Mouse (Mus musculus): ENCODE data around the gene Zfp280d. TPM values are rescaled to one million over a fixed set of nuclear protein-coding genes. Genes with fewer than 3 reads are reported as not detected.

Gene Zfp280d
- 10 to 100 TPM; 38.3 to 38.7 TPM for total RNA-seq (2021)

- DNase-seq, result peak; percentile 93
These were observed at the start of gene Zfp280d for GRCm38 (mm10) chr9:72274677-72275076. Zfp280d (plus strand) TSS chr9:72274860.

- no peak for DNase-seq
These were observed 48.1 kb upstream of the Zfp280d start for GRCm38 (mm10) chr9:72226536-72226935.

DNA sequence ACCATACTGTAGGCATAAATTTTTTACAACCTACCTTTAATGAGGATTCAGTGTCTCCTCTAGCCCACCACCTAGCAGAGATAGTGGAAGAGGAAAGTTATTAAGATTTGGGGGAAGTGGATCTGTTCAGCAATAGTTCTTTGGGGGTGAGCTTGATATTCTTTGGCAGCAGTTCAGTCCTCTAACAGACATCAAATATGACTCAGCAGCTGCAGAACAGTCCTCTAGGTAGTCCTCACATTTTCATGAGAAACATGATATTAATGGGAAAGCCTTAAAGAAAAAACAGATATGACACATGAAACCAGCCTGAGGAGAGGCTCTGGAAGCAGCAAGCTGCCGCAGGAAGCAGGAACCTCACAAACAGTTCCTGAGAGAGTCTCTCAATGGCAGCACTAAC lies 22.0 kb upstream of the Zfp280d start:
- no peak for DNase-seq

GRCm38 (mm10) chr9:72255227-72255626 lies 19.4 kb upstream of the Zfp280d start:
- DNase-seq, result no peak

GRCm38 (mm10) chr9:72256646-72257045 lies 18.0 kb upstream of the Zfp280d start:
- no peak for DNase-seq

- no peak for DNase-seq
These were observed 14.3 kb upstream of the Zfp280d start for GRCm38 (mm10) chr9:72260337-72260736.

GRCm38 (mm10) chr9:72264859-72265258 lies 9.8 kb upstream of the Zfp280d start:
- no peak for DNase-seq

GRCm38 (mm10) chr9:72270146-72270545 lies 4.5 kb upstream of the Zfp280d start:
- no peak for DNase-seq

GRCm38 (mm10) chr9:72273646-72274410 lies 832 bp upstream of the Zfp280d start:
- DNase-seq, result no peak

- peak; percentile 63 for DNase-seq
These were observed 680 bp downstream of the Zfp280d start for GRCm38 (mm10) chr9:72275101-72275978.

DNA sequence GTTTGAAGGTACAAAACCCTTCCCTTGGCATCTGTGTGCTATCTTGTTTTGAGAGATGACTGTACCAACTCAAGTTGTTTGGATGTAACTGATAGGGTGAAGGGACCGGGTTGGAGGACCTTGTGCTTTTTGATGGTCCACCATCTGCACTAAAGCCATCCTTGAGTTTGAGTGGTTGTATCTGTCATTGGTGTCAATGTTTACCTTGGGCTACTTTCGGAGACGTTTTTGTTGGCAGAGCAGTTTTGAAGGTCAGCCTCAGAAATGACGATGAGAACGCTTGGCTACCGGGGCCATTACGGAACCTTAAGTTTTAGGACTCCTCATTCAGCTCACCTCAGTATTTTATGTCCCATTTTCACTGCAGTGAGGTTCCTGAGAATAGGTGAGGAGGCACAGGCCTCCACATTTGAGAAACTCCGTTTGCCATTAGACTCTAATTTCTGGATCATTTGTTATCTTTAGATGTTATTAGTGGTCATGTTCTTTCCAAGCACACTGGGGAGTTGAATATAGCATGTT lies 1.4 kb downstream of the Zfp280d start:
- no peak for DNase-seq

GRCm38 (mm10) chr9:72276941-72277340 lies 2.3 kb downstream of the Zfp280d start:
- no peak for DNase-seq

GRCm38 (mm10) chr9:72279943-72280342 lies 5.3 kb downstream of the Zfp280d start:
- no peak for DNase-seq

DNA sequence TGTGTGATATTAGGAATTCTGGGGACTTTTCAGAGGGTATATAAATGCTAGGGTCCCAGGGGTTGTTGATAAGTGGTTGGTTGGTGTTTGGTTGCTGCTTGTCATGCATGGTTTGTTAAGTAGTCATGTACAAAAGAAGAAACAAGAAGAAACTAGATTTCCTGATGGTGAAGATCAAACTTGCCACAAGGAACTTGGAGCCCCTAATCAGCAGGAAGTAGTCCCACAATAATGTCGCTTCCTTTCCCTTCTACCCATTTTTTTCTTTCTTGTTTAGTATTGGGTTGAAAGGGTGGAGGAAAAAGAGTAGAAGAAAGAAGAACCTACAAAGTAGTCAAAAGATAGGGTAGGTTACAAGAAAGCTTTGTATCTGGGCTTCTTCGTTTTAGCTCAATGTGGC lies 13.0 kb downstream of the Zfp280d start:
- DNase-seq, result no peak

GRCm38 (mm10) chr9:72288210-72288609 lies 13.6 kb downstream of the Zfp280d start:
- no peak for DNase-seq

DNA sequence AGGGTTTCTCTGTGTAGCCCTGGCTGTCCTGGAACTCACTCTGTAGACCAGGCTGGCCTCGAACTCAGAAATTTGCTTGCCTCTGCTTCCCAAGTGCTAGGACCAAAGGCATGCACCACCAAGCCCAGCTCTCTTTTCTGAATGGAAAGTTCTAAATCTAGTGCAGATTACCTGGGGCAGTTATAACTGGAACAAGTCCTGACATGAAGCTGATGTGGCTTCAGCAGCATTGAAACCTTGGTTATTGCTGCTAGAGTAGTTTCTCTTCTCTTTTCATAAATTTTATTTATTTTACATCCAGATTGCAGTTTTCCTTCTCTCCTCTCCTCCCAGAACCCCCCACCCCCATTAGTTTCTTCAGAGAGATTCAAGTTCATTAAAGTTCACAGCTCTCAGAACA lies 14.4 kb downstream of the Zfp280d start:
- no peak for DNase-seq

- no peak for DNase-seq
These were observed 19.4 kb downstream of the Zfp280d start for GRCm38 (mm10) chr9:72294076-72294475.

GRCm38 (mm10) chr9:72309765-72310164 lies 35.1 kb downstream of the Zfp280d start:
- DNase-seq, result no peak

- DNase-seq, result no peak
These were observed 58.6 kb downstream of the Zfp280d start for GRCm38 (mm10) chr9:72333221-72333620.

DNA sequence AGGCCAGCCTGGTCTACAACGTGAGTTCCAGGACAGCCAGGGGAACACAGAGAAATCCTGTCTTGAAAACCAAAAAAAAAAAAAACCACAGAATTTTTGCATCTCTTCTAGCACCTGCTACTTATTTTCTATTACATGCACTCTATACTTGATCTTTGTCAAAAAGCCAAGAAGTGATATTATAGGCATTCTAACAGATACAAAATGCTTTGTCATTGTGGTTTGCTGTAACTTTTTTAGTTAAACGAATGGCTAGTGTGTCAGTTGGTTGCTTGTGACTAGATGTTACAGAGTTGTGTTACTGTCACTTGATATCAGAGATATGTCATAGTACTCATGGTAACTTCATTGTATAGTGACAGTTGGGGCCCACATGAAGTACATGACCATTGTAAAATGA lies 61.4 kb downstream of the Zfp280d start:
- DNase-seq, result no peak

DNA sequence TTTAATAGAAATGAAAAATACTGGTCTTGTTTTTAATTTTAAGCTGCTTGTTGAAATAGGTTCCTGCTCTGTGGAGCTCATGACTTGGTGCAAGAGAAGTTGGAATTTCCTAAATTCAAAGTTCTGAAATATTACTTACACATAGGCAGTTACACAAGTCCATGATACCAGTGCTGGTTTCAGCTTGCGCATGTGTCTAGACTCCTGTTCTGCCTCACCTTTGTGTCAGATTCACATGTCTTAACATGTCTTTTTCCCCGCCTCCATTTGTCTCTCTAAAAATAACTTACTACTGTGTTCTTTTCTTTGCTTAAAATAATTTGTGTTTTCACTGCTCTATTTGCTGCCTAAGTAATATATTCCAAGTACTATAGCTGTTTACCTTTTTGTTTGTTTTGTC lies 64.5 kb downstream of the Zfp280d start:
- DNase-seq, result no peak

GRCm38 (mm10) chr9:72343844-72344243 lies 69.2 kb downstream of the Zfp280d start:
- no peak for DNase-seq

DNA sequence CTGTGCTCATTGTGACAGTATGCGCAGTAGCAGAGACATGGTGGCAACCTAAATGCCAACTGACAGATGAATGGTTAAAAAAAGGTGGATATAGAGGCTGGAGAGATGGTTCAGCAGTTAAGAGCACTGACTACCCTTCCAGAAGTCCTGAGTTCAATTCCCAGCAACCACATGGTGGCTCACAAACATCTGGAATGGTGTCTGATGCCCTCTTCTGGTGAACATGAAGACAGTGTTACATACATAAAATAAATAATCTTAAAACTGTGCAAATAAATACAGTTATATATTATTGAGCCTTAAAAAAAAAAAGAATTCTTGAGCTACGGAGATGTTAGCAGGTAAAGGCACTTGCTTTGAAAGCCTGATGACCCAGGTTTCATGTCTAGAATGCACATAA lies 97.7 kb downstream of the Zfp280d start:
- no peak for DNase-seq

Data from heart, postnatal 4 days (tissue).